Mouse (Mus musculus) MEL (cell line): ENCODE measurements at regions not wholly inside any gene's neighbourhood (a gene's known extent, or its start where the extent isn't known, plus 50 kb on each side); places are given as distances from the start of the nearest gene placed in this dataset.

Source experiments
- DNase-seq: peaks from one replicate; pipeline ENCODE4 v3.0.0; 2011; ENCODE audit warnings: low read depth, low spot score
- H3K27ac ChIP-seq: 2 replicates; pipeline ENCODE4 v1.5.1; 2012; ENCODE audit warnings: low read depth, mild to moderate bottlenecking, control low read depth, low read length, moderate library complexity; ENCODE audit not compliant: control insufficient read depth
- H3K27me3 ChIP-seq, 2 experiments: fragments of 150-350 bp in 1 of 2; sonication (generic) in 1 of 2; 2 replicates each; pipeline ENCODE4 v1.6.1; 2012; ENCODE audit warnings: low read length in 2 of 2, mild to moderate bottlenecking in 2 of 2, improper control_type of control experiment in 1 of 2, moderate library complexity in 1 of 2; ENCODE audit not compliant: insufficient read depth in 2 of 2, control insufficient read depth in 1 of 2
- H3K36me3 ChIP-seq, 2 experiments: 2 replicates each; pipeline ENCODE4 v1.6.1; 2012 to 2014; ENCODE audit warnings: low read length in 2 of 2, improper control_type of control experiment in 1 of 2, inconsistent platforms in 1 of 2, mild to moderate bottlenecking in 1 of 2; ENCODE audit not compliant: insufficient read depth in 2 of 2, control insufficient read depth in 1 of 2
- H3K4me1 ChIP-seq, 2 experiments: fragments of 150-350 bp in 1 of 2; sonication (generic) in 1 of 2; 2 replicates each; pipeline ENCODE4 v1.6.1; 2012; ENCODE audit warnings: low read length in 2 of 2, improper control_type of control experiment in 1 of 2, mild to moderate bottlenecking in 1 of 2; ENCODE audit not compliant: insufficient read depth in 2 of 2, control insufficient read depth in 1 of 2
- H3K4me3 ChIP-seq, 2 experiments: fragments of 150-350 bp in 1 of 2; sonication (generic) in 1 of 2; 2 replicates each; pipeline ENCODE4 v1.5.1; 2012; ENCODE audit warnings: low read depth in 2 of 2, low read length in 2 of 2, mild to moderate bottlenecking in 2 of 2, moderate library complexity in 2 of 2, control low read depth in 1 of 2, improper control_type of control experiment in 1 of 2; ENCODE audit not compliant: control insufficient read depth in 1 of 2, insufficient read depth in 1 of 2
- H3K79me2 ChIP-seq: 2 replicates; pipeline ENCODE4 v1.6.1; 2012; ENCODE audit warnings: mild to moderate bottlenecking, low read length, moderate library complexity; ENCODE audit not compliant: control insufficient read depth, poor library complexity, insufficient read depth
- H3K9ac ChIP-seq: 2 replicates; pipeline ENCODE4 v1.6.1; 2012; ENCODE audit warnings: low read depth, mild to moderate bottlenecking, control low read depth, low read length, moderate library complexity; ENCODE audit not compliant: control insufficient read depth, poor library complexity, severe bottlenecking
- H3K9me3 ChIP-seq: fragments of 150-350 bp; sonication (generic); replicated peaks from 2 replicates; pipeline ENCODE4 v1.6.1; 2012; ENCODE audit warnings: mild to moderate bottlenecking, low read length, improper control_type of control experiment, moderate library complexity; ENCODE audit not compliant: insufficient read depth
- BHLHE40 ChIP-seq: IDR thresholded peaks from 2 replicates; pipeline ENCODE4 v1.6.1; 2012; ENCODE audit warnings: low read depth, mild to moderate bottlenecking, inconsistent platforms, low read length, improper control_type of control experiment, borderline replicate concordance
- CHD1 ChIP-seq: IDR thresholded peaks from 2 replicates; pipeline ENCODE4 v1.6.1; 2012; ENCODE audit warnings: low read depth, mild to moderate bottlenecking, inconsistent platforms, low read length, improper control_type of control experiment
- CHD2 ChIP-seq: IDR thresholded peaks from 2 replicates; pipeline ENCODE4 v1.6.1; 2011; ENCODE audit warnings: low read length, improper control_type of control experiment
- CTCF ChIP-seq, 3 experiments: IDR thresholded peaks in 2 of 3; conservative IDR thresholded peaks in 1 of 3; 2 replicates each; pipeline ENCODE4 v1.5.1; 2011 to 2012; ENCODE audit warnings: low read length in 3 of 3, low read depth in 2 of 3, mild to moderate bottlenecking in 2 of 3, improper control_type of control experiment in 1 of 3, inconsistent platforms in 1 of 3, mixed read lengths in 1 of 3, moderate library complexity in 1 of 3; ENCODE audit not compliant: control insufficient read depth in 1 of 3, insufficient read depth in 1 of 3, poor library complexity in 1 of 3, severe bottlenecking in 1 of 3
- E2F4 ChIP-seq: IDR thresholded peaks from 2 replicates; pipeline ENCODE4 v1.6.1; 2011; ENCODE audit warnings: low read depth, low read length, improper control_type of control experiment, borderline replicate concordance
- EP300 ChIP-seq, 2 experiments: IDR thresholded peaks; 2 replicates each; pipeline ENCODE4 v1.6.1; 2011; ENCODE audit warnings: improper control_type of control experiment in 2 of 2, low read length in 2 of 2, low read depth in 1 of 2, mild to moderate bottlenecking in 1 of 2
- ETS1 ChIP-seq: IDR thresholded peaks from 2 replicates; pipeline ENCODE4 v1.6.1; 2012; ENCODE audit warnings: low read depth, mild to moderate bottlenecking, inconsistent platforms, low read length, improper control_type of control experiment, moderate library complexity
- GABPA ChIP-seq: IDR thresholded peaks from 2 replicates; pipeline ENCODE4 v1.6.1; 2012; ENCODE audit warnings: low read depth, mild to moderate bottlenecking, inconsistent platforms, low read length, improper control_type of control experiment, moderate library complexity
- GATA1 ChIP-seq: IDR thresholded peaks from 2 replicates; pipeline ENCODE4 v1.6.1; 2011; ENCODE audit warnings: low read depth, low read length, improper control_type of control experiment
- KAT2A ChIP-seq: conservative IDR thresholded peaks from 2 replicates; pipeline ENCODE4 v1.6.1; 2012; ENCODE audit warnings: low read depth, low read length, improper control_type of control experiment, inconsistent platforms
- MAFK ChIP-seq: IDR thresholded peaks from 2 replicates; pipeline ENCODE4 v1.6.1; 2011; ENCODE audit warnings: low read depth, mild to moderate bottlenecking, low read length, improper control_type of control experiment, borderline replicate concordance
- MAX ChIP-seq: IDR thresholded peaks from 2 replicates; pipeline ENCODE4 v1.6.1; 2011; ENCODE audit warnings: low read length, improper control_type of control experiment
- NELFE ChIP-seq: IDR thresholded peaks from 2 replicates; pipeline ENCODE4 v1.6.1; 2011; ENCODE audit warnings: low read depth, low read length, improper control_type of control experiment
- POLR2A ChIP-seq, 2 experiments: IDR thresholded peaks; 2 replicates each; pipeline ENCODE4 v1.6.1; 2011 to 2012; ENCODE audit warnings: low read length in 2 of 2, mild to moderate bottlenecking in 2 of 2, control low read depth in 1 of 2, improper control_type of control experiment in 1 of 2, low read depth in 1 of 2, moderate library complexity in 1 of 2; ENCODE audit not compliant: control insufficient read depth in 1 of 2, insufficient read depth in 1 of 2, poor library complexity in 1 of 2
- POLR2AphosphoS2 ChIP-seq: IDR thresholded peaks from 2 replicates; pipeline ENCODE4 v1.6.1; 2011; ENCODE audit warnings: low read length, improper control_type of control experiment
- RAD21 ChIP-seq: IDR thresholded peaks from 2 replicates; pipeline ENCODE4 v1.6.1; 2011; ENCODE audit warnings: mild to moderate bottlenecking, low read depth, low read length, improper control_type of control experiment
- RCOR1 ChIP-seq: IDR thresholded peaks from 2 replicates; pipeline ENCODE4 v1.6.1; 2012; ENCODE audit warnings: low read depth, mild to moderate bottlenecking, inconsistent platforms, low read length, improper control_type of control experiment
- SMC3 ChIP-seq: IDR thresholded peaks from 2 replicates; pipeline ENCODE4 v1.6.1; 2011; ENCODE audit warnings: low read depth, low read length, improper control_type of control experiment
- TBP ChIP-seq: IDR thresholded peaks from 2 replicates; pipeline ENCODE4 v1.8.0; 2011; ENCODE audit warnings: low read depth, low read length, improper control_type of control experiment
- TCF12 ChIP-seq: IDR thresholded peaks from 2 replicates; pipeline ENCODE4 v1.6.1; 2014; ENCODE audit warnings: low read depth, mild to moderate bottlenecking, inconsistent platforms, low read length, improper control_type of control experiment, moderate library complexity
- ZC3H11A ChIP-seq: IDR thresholded peaks from 2 replicates; pipeline ENCODE4 v1.6.1; 2012; ENCODE audit warnings: low read depth, mild to moderate bottlenecking, inconsistent platforms, low read length, improper control_type of control experiment
- ZNF384 ChIP-seq: IDR thresholded peaks from 2 replicates; pipeline ENCODE4 v1.6.1; 2012; ENCODE audit warnings: low read depth, mild to moderate bottlenecking, inconsistent platforms, low read length, improper control_type of control experiment

- Histone ChIP-seq H3K4me3 (no peak overlapping the region), H3K9ac (no peak overlapping the region), H3K9me3 (no peaks in the 10 kb centered on the region), H3K36me3 (no peaks in the 10 kb centered on the region), H3K4me1 (no peaks in the 10 kb centered on the region)
- no peak for DNase-seq
- no peak for TF ChIP-seq POLR2A (IDR thresholded peaks at IDR 0.05; ENCODE audit: control insufficient read depth in 1 of 2, insufficient read depth in 1 of 2, low read depth in 1 of 2, low read length in 2 of 2, poor library complexity in 1 of 2)
- TF ChIP-seq CTCF (IDR thresholded peaks at IDR 0.05 in 2 of 3, conservative IDR thresholded peaks at IDR 0.05 in 1 of 3; ENCODE audit: control insufficient read depth in 1 of 3, insufficient read depth in 1 of 3, low read depth in 2 of 3, low read length in 3 of 3, poor library complexity in 1 of 3, severe bottlenecking in 1 of 3), result no peak
- TF ChIP-seq CHD2, result no peak
- no peak for TF ChIP-seq ZC3H11A
- TF ChIP-seq MAFK, result no peak
- TF ChIP-seq GABPA, result no peak
- TF ChIP-seq, all 39 proteins: peak for 0
- H3K27me3 ChIP-seq, result no peaks in the 10 kb centered on the region
- no peak overlapping the region for H3K27ac ChIP-seq
- no peaks in the 10 kb centered on the region for H3K79me2 ChIP-seq
Observed at GRCm38 (mm10) chr11:64236873-64237272, 157.6 kb upstream of the Cox10 start.

- Histone ChIP-seq H3K4me3 (no peak overlapping the region), H3K9ac (no peak overlapping the region), H3K27ac (no peak overlapping the region), H3K9me3 (no peaks in the 10 kb centered on the region), H3K27me3 (no peaks in the 10 kb centered on the region), H3K36me3 (no peaks in the 10 kb centered on the region), H3K79me2 (no peaks in the 10 kb centered on the region), H3K4me1 (no peaks in the 10 kb centered on the region)
- no peak for DNase-seq
- TF ChIP-seq GATA1 (no peak), TCF12 (no peak), POLR2AphosphoS2 (no peak), CHD2 (no peak), E2F4 (no peak), CHD1 (no peak), GABPA (no peak), MAX (no peak), TBP (no peak), NELFE (no peak), BHLHE40 (no peak), MAFK (no peak), ETS1 (no peak), KAT2A (no peak), EP300 (IDR thresholded peaks at IDR 0.05; ENCODE audit: low read depth in 1 of 2, low read length in 2 of 2) (no peak)
Observed at GRCm38 (mm10) chr11:64230071-64230470, 150.8 kb upstream of the Cox10 start.

- Histone ChIP-seq H3K79me2 (no peaks in the 10 kb centered on the region), H3K36me3 (no peaks in the 10 kb centered on the region), H3K27ac (no peak overlapping the region), H3K4me1 (no peaks in the 10 kb centered on the region)
- peak; percentile 13 for DNase-seq
- peak; percentile 41 for TF ChIP-seq SMC3
- TF ChIP-seq ZNF384, result no peak
- TF ChIP-seq RCOR1, result no peak
- TF ChIP-seq RAD21, result peak; percentile 27
- TF ChIP-seq CTCF (IDR thresholded peaks at IDR 0.05 in 2 of 3, conservative IDR thresholded peaks at IDR 0.05 in 1 of 3; ENCODE audit: control insufficient read depth in 1 of 3, insufficient read depth in 1 of 3, low read depth in 2 of 3, low read length in 3 of 3, poor library complexity in 1 of 3, severe bottlenecking in 1 of 3), result peak; percentile 19 to 38 (median 20); a peak in 4 of 6 replicates
- TF ChIP-seq, all 39 proteins: peak for 3
- Histone ChIP-seq H3K27me3 (no peaks in the 10 kb centered on the region), H3K4me3 (no peak overlapping the region), H3K9me3 (no peaks in the 10 kb centered on the region), H3K9ac (no peak overlapping the region)
Observed at GRCm38 (mm10) chr11:64220888-64221287, 141.6 kb upstream of the Cox10 start.
